Mouse (Mus musculus): ENCODE data around the gene Prkab2. TPM values are rescaled to one million over a fixed set of nuclear protein-coding genes. Genes with fewer than 3 reads are reported as not detected.

Gene Prkab2
- total RNA-seq, 4 experiments from 2014 or later = 22.1 to 40.8 (median 32.5) TPM

DNA sequence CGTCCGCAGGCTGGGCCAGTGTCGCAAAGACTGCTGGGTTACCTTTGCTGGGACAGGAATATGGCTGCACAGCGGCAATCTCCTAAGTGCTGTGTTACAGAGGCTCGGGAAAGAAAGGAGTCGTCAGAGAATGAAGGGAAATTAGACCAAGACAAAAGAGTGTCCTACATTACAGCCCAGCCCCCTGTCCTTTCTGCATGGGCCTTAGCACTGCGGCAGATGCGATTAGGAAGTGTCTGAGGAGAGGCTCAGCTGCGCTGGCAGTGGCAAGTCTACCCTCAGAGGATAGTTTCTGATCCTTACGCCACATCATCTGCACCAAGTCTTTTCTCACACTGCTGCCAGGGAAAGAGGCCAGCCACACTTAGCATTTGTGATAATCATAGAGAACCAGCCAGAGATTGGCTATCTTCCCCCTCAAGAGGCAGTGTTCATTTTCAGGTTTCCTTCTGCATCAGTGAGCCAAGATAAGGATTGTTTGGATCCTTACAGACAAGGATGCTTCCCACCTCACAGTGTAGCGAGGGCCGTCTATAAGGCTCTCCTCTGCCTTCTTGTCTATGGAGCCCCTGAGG, 33.5 kb downstream of the Prkab2 start:
- no peak for DNase-seq (ENCODE audit: low spot score)

DNA sequence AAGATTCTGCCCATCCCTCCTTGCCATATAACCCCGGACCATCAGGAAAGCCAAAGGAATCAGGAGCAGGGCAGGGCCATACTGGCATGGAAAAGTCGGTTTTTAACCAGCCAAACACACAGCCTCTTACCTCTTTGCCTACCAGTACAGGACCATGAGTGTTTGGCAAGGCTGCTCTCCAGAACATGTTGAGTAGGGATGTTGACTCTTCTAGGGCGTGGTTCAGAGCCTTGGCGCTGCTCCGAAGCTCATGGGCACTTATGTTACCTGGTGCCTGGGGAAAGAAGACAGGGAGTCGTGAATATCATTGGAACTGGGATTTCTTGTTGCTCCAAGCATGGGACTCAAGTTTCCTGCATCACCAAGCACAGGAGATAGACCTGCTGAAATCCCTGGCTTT, 35.8 kb downstream of the Prkab2 start:
- no peak for DNase-seq (ENCODE audit: low spot score)

DNA sequence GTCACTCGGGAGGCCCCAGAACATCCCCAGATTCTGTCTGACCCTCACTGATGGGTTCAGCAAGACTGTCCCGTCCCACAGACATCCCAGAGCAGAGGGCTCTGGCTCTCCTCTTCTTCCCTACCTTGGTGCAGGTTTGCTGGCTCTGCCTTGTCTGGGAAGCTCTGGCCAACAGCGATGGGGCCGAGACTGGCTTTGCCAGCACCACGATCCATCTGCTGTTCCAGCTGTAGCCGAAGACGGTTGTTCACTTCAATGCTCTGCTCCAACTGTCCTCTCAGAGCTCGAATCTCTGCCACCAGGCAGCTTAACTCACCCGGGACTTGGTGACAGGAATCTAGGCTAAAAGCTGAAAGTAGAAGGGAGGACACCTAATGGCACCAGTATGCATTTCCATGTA, 38.9 kb downstream of the Prkab2 start:
- no peak for DNase-seq (ENCODE audit: low spot score)

DNA sequence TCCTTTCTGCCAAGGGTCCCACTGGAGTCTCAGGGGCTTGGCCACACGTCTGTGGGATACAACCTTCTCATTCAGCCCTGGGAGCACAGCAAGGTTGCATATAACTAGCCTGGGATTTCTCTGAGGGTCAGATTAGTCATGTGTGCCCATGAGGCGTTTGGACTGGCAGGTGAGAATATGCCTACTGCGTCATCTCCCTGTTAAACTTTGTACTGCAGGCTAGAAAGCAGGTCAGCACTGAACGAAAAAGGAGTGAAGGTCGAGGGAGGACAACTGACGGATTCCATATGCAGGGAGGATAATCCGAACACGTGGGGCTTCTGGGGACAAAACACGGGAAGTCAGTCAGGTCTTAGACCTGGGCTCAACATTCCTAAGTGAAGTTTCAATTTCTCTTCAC, 39.3 kb downstream of the Prkab2 start:
- no peak for DNase-seq (ENCODE audit: low spot score)

DNA sequence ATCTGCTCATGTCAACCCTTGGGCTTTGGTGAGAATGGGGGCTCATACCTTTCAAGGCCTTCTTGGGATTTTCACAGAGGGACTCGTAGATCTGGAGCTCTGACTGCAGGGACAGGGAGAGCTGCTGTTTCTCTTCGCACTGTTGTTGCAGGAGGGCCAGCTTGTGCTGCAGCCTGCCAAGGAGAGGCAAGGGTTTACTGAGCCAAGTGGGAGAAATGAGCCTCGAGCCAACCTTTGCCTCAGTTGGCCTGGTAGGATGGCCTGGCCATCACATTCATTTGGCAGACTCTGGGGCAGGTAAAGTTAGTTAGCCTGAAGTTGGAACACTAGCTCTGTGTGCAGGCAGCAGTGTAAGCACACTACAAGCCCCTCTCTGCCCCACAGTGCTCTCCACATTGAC, 41.1 kb downstream of the Prkab2 start:
- no peak for DNase-seq (ENCODE audit: low spot score)

DNA sequence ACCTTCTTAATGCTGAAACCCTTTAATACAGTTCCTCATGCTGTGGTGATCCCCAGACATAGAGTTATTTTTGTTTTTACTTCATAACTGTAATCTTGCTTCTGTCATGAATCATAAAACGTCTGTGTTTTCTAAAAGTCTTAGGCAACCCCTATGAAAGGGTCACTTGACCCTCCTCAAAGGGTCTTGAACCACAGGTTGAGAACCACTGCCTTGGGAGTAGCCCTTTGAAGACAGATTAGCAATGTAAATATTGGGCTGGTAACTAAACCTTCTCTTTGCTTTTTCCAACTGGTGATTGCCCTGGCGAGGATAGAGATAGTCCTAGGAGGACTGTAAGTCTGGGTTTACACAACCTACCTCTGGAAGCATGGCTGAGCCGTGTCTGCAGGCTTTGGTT, 43.2 kb downstream of the Prkab2 start:
- no peak for DNase-seq (ENCODE audit: low spot score)

DNA sequence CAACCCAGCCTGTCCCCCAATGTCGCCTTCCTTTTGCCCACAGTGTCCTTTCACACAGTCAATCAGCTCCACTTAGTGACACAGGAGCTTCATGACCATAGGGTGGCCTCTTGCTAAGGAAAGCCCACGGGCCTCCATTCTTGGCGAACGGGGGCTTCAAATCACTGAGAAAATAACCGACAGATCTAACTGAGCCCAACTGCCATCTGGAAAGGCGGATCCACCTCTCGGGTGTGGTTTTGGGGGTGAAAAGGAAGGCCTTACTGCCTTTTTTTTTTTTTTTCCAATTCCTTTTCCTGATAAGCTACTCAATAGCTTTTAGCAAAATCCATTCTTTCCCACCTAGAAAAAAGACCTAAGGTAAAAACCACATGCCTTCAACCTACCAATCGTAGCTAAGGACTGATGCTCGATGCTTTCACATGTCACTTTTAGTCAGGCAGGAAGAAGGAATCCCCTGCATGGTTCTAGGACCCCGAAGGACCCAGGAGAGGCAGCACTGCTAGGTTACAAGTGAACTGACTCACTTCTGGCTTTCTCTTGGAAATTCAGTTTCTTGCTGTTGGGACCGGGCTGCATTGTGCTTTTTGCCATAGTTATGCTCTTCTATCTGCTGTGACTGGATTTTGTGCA, 44.6 kb downstream of the Prkab2 start:
- DNase-seq (ENCODE audit: low spot score) = no peak

DNA sequence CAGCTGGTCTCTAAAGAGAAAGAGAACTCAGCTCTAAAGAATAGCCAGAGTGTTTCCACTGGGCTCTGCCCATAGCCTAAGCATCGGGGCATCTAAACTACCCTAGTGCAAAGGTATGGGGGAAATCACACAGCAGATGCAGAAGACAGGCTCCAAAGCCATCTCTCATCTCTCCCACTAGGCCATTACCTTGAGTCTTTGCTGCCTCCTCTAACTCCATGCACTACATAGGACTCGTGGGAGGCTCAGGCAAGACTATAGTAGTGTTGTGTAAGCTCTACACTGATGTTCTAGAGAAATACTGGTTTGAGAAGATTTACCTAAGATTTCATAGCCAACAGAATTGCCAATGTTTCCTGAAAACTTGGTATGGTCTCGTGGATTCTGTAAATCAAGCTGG, 47.5 kb downstream of the Prkab2 start:
- DNase-seq (ENCODE audit: low spot score) = no peak

DNA sequence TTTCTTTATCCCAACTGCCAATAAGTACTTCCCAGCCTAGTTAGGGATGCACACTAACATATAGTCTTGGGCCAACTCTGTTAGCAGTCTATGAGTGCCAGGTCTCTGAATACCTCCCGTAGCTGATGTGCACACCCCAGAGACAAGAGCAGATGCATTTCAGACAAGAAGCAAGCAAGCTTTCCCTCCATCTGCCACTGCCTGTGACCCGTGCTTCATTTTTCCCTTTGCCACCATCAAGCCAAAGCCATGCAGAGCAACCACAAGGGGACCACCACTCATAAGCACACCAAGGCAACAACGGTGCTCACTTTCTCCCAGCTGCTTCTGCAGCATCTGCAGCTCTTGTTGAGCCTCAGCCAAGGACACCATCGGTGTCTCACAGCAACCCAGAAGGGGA, 48.6 kb downstream of the Prkab2 start:
- no peak for DNase-seq (ENCODE audit: low spot score)

DNA sequence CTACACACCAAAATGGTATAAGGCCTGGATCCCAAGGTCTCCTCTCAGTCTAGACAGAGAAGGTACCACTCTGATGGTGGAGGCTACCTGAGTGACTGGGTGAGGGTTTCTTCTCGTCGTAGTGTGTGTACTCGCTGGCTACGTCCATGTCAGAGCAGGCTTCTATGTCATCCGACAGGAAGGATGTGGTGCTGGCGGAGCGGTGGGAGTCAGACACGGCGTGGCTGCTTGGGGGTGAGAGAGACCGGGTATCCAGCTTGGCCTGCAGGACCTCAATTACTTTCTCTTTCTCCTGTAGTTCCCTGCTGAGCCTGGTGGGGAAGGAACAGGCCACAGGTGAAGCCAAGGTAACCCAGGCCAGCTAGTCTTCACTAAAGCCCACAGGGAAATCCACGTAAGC, 52.1 kb downstream of the Prkab2 start:
- DNase-seq (ENCODE audit: low spot score) = no peak

DNA sequence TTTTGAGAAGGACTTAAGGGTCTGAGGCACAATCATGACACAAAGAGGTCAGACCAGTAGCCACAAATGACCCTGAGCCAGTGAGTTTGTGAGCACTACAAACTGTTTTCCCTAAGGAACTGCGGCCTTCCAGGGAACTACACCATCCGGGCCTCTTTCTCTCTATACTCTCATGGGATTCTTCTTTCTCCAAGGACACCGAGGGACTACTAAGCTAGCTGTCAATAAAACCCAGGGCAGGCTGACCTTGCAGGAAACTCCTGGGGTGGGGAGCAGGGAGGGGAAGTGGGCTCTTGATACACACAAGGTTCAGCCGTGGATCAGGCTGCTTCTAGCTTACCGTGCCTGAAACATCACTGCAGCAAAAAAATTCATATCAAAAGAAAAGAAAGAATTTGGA, 52.9 kb downstream of the Prkab2 start:
- DNase-seq (ENCODE audit: low spot score) = no peak

DNA sequence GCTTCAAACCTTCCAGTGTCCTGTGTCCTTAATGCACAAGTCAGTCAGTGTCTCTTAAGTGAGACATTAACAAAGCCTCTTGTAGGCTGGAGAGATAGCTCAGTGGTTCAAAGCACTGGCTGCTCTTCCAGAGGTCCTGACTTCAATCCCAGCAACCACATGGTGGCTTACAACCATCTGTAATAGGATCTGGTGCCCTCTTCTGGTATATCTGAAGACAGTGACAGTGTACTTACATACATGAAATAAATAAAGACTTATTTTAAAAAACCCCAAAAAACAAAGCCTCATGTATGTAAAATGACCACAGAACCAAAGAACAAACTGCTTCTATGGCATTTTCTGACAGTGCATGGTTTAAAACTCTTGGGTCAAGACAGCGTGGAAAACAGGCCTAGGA, 57.9 kb downstream of the Prkab2 start:
- no peak for DNase-seq (ENCODE audit: low spot score)

DNA sequence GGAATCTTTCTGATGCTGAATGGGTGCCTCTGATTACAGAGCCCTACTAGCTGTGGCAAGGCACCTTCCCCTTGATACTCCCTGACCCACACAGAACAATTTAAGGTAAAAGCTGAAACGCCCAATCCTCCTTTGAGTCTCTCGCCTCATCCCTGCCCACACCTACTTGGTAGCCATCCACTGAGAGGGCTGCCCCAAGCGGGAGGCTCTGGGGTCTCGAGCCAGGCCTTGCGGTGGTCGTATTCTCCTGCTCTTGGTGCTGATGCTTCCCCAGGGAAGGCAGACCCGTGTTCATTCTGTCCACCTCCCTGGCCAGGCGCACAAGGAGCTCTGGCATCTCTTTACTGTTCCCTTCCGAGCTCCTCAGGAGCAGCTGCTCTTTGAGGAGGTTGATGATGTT, 61.1 kb downstream of the Prkab2 start:
- no peak for DNase-seq (ENCODE audit: low spot score)

Small RNA genes lying within 50 kb of the gene (microRNA-seq; reads per million reads assigned to microRNA genes)
- not detected for gene Mir7225

Other genes starting within 250 kb of the Prkab2 start
- not detected for gene Olfr1402, start 236.2 kb upstream of the Prkab2 start, total RNA-seq (2022)
- 10 to 100 TPM in 2 of 4 experiments, 1 to 10 TPM in 2; 9.7 to 12.6 (median 10.4) TPM for gene Chd1l, start 48.0 kb upstream of the Prkab2 start, total RNA-seq (2022)
- 10 to 100 TPM; 14.6 to 19.4 (median 16.1) TPM for gene Fmo5, start 29.4 kb upstream of the Prkab2 start, total RNA-seq (2022)
- gene Gm17651, start 16.5 kb downstream of the Prkab2 start, total RNA-seq (2022) = not detected
- gene Pde4dip, start 230.5 kb downstream of the Prkab2 start, total RNA-seq (2022) = 1,000 to 10,000 TPM; 1,836 to 2,320 (median 2,004) TPM
- 10 to 100 TPM; 43.2 to 56.8 (median 53.3) TPM for gene Sec22b, start 243.0 kb downstream of the Prkab2 start, total RNA-seq (2022)